Mouse (Mus musculus) left cerebral cortex, postnatal 14 days (tissue): ENCODE measurements around the gene Dnajc16. TPM values are rescaled to one million over a fixed set of nuclear protein-coding genes. Genes with fewer than 3 reads are reported as not detected.
A peak's percentile ranks its signal among the peaks of the same experiment; 100 is the strongest.
"Not testable (repeated sequence)": the region's sequence is repeated elsewhere in the genome, so short reads cannot be mapped to it uniquely, and the experiment has no call there.

ENCODE experiments used
- DNase-seq, 2 experiments: peaks; one replicate each; pipeline ENCODE4 v3.0.0; 2021 to 2022; ENCODE audit warnings: low spot score in 2 of 2, mixed read lengths in 1 of 2
- intact Hi-C: fragments of 180-260 bp; cut with DNase I; formaldehyde crosslinking; loops from one replicate; pipeline ENCODE4 v1.15.1; 2025
- total RNA-seq, 2 experiments: library from RNA; stranded (reverse); gene quantifications; 2 replicates each; pipeline ENCODE4 v1.2.3; 2021

Dnajc16 gene
- total RNA-seq, 2 experiments from 2014 or later, result 30.5 to 30.7 TPM

- DNase-seq, result no peak
- intact Hi-C loops, result no loop called here
Observed at GRCm38 (mm10) chr4:141804105-141804504, 13.4 kb upstream of the Dnajc16 start.

DNA sequence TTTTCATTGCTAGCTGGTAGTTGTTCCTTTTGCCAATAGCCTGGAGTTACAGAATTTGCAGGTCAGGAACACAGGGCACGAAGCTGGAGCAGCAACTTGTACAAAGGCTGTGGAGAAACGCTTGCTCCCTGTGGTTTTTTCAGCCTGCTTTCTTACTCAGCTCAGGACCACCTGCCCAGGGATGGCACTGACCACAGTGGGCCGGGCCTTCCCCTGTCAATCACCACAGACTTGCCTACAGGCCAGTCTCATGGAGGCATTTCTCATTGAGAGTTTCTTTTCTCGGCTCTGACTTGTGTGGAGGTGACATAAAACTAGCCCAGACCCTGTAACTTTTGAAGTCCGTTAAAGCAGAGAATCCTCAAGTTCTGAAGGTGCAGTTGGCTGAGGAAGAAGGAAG lies 6.8 kb upstream of the Dnajc16 start:
- DNase-seq, result no peak
- intact Hi-C loops, result no loop called here

DNA sequence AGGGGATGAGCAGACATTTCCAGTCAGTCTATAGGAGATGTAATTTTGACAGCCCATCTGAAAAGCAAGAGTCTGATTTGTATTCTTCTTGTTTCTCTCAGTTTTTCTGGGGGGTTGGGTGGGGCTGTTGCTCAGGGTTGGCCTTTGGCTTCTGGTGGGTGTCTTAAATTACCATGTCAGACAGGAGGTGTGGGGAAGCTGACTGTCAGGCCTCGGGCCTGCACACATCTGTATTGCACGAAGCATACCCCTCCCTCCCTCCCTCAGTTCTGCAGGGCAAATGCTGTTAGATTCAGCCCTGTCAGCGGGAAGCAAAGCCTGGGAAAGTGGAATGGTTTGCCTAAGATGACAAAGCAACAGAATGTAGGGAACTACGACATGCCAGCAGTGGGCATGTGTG lies 6.2 kb upstream of the Dnajc16 start:
- intact Hi-C loops, result no loop called here

DNA sequence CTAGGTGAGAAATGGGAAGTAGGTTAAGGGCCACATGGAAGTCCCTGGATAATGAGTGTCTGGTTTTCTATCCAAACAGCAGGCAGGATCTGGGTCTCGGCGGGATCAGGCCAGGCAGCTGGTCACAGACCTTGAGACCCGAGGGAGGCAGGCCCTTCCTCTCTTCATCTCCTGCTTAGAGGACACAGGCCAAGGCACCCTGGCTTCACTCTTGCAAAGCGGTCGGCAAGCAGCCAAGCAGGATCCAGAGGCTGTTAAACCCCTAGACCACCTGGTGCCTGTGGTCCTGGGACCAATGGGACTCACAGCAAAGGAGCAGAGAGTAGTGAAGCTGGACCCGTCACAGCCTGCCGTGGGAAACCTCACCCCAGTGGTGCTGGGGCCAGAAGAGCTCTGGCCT lies 5.6 kb upstream of the Dnajc16 start:
- DNase-seq, result no peak
- intact Hi-C loops, result no loop called here

More for the DNA sequence above, 6.2 kb upstream of the Dnajc16 start:
- no peak for DNase-seq

DNA sequence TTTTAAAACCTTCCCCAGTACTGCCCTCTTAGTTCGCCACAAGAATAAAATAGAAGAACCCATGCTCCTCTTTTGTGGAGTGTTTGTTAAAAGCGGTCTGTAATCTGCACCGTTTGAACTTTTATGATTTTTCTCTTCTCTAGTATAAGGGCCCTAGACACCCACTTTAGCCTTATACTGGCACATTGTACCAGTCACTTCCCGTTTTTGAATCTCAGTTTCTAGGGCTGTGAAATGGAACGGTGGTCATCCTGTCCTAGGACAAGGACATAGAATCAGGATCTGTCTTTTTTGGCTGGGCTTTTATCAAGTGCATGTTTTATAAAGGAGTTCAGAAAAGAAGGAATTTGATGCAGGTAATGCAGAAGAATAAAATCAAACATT lies 3.4 kb upstream of the Dnajc16 start:
- DNase-seq, result no peak
- intact Hi-C loops, result no loop called here

GRCm38 (mm10) chr4:141793282-141794151 lies 2.8 kb upstream of the Dnajc16 start, which contains the start of gene Casp9:
Gene Casp9 (plus strand): TSS chr4:141793612.
- intact Hi-C loops, result no loop called here

GRCm38 (mm10) chr4:141792554-141793281 lies 2.0 kb upstream of the Dnajc16 start:
- peak in 1 of 2 experiments; percentile 58 for DNase-seq
- intact Hi-C loops, result no loop called here

More at GRCm38 (mm10) chr4:141793282-141794151, 2.8 kb upstream of the Dnajc16 start, which contains the start of gene Casp9:
- DNase-seq, result peak; percentile 95 to 96

DNA sequence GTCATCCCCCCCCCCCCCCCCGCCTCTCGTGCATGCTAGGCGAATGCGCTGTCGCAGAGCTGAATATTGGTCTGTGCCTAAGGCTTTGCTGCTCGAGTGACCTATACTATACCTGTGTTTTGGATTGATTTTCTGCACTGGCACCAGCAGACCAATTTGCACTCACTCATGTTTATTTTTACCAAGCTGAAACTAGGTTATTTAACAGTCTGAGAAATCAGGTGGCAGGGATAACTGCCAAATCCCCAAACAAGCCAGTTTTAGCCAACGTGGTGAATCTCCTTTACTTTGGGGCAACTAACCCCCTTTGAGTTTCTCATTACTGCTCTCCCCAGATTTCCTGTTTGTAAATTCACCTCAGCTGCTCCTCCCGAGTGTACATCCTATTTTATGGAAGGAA lies 1.2 kb upstream of the Dnajc16 start:
- no peak for DNase-seq
- intact Hi-C loops, result loop anchor here (2.0 kb wide), 1 partner anchor 69 kb away; the partner anchor contains the start of gene Ddi2

DNA sequence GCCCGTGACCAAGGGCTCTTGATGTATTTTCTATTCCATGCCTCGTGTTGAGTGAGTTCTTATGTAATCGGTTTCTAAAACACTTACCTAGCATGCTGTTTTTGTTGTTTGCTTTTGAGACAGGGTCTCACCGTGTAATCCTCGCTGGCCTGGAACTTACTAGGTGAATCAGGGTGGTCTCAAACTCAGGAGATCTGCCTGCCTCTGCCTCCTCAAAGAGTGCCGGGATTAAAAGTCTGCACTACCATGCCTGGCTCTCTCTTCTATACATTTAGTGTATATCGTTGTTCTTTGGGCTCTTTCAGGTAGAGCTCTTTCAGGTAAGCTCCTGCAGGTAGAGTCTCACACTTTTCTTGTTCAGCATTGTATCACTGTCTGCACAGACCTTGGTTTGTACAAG lies 755 bp upstream of the Dnajc16 start:
- intact Hi-C loops, result loop anchor here (2.0 kb wide), 1 partner anchor 69 kb away; the partner anchor contains the start of gene Ddi2
- no peak for DNase-seq

GRCm38 (mm10) chr4:141789564-141790218 lies 1.0 kb downstream of the Dnajc16 start:
- intact Hi-C loops, result loop anchor here (2.0 kb wide), 1 partner anchor 67 kb away; the partner anchor contains the start of gene Ddi2
- DNase-seq, result no peak

GRCm38 (mm10) chr4:141787462-141787861 lies 3.3 kb downstream of the Dnajc16 start:
- intact Hi-C loops, result no loop called here
- no peak for DNase-seq

DNA sequence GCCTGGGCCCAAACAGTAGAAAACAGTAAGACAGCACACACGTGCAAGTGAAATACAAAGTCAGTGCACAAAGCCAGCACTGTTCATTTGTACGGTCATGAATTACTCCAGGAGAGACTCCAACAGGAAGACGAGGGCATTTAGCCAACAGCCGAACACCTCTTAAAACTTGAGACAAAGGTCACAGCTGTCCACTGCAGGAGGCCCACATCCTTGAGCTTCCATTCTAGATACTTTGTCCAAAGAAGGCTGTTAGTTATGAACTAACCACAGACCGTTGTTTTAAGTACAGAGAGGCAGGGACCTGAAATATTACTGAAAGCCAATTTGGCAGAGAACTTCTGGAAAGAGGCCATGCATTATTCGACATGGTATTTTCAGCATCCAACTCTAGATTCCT lies 3.7 kb downstream of the Dnajc16 start:
- DNase-seq, result no peak
- intact Hi-C loops, result no loop called here

GRCm38 (mm10) chr4:141786141-141786540 lies 4.6 kb downstream of the Dnajc16 start:
- no peak for DNase-seq
- intact Hi-C loops, result no loop called here

GRCm38 (mm10) chr4:141784835-141785234 lies 5.9 kb downstream of the Dnajc16 start:
- intact Hi-C loops, result no loop called here
- no peak for DNase-seq

GRCm38 (mm10) chr4:141781201-141781985 lies 9.3 kb downstream of the Dnajc16 start:
- intact Hi-C loops, result no loop called here

DNA sequence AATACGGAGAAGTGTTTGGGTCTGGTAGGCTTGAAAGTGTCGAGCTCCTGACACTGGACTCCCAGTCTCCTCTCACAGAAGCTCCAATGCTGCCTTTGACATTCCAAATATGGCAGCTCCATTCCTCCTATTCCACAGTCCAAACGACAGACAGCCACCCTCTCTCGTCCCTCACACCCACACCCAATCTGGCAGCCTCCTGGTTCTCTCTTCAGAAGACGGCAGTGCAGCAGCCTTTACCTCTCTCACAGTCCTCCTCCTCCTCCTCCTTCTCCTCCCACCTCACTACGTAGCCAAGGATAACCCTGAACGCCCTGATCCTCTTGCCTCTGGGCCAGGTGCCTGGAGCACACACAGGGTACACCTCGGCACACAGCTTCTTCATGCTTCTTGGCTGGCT lies 10.9 kb downstream of the Dnajc16 start:
- DNase-seq, result peak in 1 of 2 experiments; percentile 62
- intact Hi-C loops, result no loop called here

More at GRCm38 (mm10) chr4:141781201-141781985, 9.3 kb downstream of the Dnajc16 start:
- no peak for DNase-seq

GRCm38 (mm10) chr4:141773019-141773418 lies 17.7 kb downstream of the Dnajc16 start:
- intact Hi-C loops, DNase-seq: not testable (repeated sequence)

DNA sequence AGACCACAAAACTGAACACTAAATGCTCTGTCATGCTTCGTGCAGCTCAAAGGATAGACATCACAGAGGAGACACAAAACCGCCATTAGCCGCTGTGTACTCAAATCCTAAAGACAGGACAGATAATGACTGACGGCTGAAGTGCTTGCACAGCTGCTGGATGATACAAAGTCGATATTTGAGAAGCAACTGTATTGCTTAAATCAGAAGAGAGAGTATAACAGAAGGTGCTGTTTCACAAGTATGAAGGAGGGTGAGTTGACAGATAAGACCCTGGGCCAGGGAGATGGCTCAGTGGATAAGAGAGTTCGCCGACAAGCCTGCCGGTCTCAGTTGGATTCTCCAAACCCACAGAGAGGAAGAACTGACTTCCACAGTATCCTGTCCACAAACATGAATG lies 18.9 kb downstream of the Dnajc16 start:
- intact Hi-C loops, result no loop called here

More for the DNA sequence above, 18.9 kb downstream of the Dnajc16 start:
- no peak for DNase-seq
